Mouse (Mus musculus): Measurements from ENCODE around the gene Zdhhc14.

Gene Zdhhc14

GRCm38 (mm10) chr17:5675951-5676350 is 183.6 kb downstream of the Zdhhc14 start:
- DNase-seq = no peak

GRCm38 (mm10) chr17:5679315-5679714 is 187.0 kb downstream of the Zdhhc14 start:
- DNase-seq = no peak

- no peak for DNase-seq
Observed at GRCm38 (mm10) chr17:5685324-5685723, 193.0 kb downstream of the Zdhhc14 start.

GRCm38 (mm10) chr17:5687810-5688209 is 195.5 kb downstream of the Zdhhc14 start:
- DNase-seq = no peak

GRCm38 (mm10) chr17:5688222-5688621 is 195.9 kb downstream of the Zdhhc14 start:
- no peak for DNase-seq

- no peak for DNase-seq
Observed at GRCm38 (mm10) chr17:5688669-5689068, 196.3 kb downstream of the Zdhhc14 start.

DNA sequence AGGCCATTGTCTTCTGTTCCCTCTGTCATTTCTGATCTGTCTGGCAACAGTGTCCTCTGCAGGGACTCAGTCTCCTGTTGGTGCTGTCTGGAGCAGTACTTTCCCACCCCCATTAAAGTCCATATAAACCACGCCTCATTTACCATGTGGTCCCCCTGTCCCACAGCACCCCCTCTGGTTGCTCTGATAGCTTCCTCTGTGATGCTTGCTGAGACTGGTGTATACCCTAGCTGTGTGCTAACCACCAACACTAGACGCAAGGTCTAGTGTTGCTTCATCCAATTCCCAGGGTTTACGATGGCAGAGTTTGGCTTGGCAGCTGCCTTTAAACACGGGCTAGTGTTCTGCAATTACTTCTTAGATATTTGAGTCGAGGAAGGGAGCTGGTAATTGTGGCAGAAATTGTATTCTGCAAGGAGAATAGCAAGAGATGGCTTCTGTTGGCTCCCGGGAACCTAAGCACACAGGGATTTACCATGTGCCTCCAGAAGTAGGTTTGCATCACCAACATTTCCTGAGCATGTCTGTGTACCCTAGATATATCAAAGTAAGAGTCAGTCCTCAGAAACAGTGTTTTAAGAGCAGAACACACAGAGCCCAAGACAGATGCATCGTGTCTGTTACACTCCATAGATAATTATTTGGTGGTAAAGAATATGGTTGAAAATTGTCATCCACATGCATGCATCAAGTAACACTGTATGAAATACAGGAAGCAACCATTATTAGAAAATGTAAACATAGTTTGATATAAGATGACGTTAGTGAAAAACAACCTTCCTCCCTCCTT is 198.6 kb downstream of the Zdhhc14 start:
- peak in 1 of 2 experiments; percentile 22 for DNase-seq

DNA sequence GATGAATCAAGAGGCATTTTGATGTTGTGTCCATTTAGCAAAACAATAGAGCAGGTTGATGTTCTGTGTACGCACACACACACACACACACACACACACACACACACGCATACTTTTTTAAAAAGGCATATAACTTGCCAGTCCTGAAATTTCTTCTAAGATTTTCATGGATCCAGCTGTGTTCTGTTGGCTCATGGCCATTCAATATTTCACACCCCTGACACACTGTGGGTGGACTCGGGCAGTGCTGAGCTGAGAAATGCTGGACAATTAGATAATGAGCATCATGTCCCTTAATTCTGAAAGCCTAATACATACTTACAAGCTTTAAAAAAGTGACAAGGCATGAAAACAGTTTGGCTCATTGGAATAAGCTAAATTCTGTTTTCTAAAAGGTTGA is 200.3 kb downstream of the Zdhhc14 start:
- DNase-seq = no peak

GRCm38 (mm10) chr17:5693256-5693655 is 200.9 kb downstream of the Zdhhc14 start:
- DNase-seq = no peak

GRCm38 (mm10) chr17:5698447-5699096 is 206.2 kb downstream of the Zdhhc14 start:
- DNase-seq = no peak

- no peak for DNase-seq
Observed at GRCm38 (mm10) chr17:5710320-5711104, 218.2 kb downstream of the Zdhhc14 start.

- DNase-seq = no peak
Observed at GRCm38 (mm10) chr17:5711861-5712260, 219.5 kb downstream of the Zdhhc14 start.

DNA sequence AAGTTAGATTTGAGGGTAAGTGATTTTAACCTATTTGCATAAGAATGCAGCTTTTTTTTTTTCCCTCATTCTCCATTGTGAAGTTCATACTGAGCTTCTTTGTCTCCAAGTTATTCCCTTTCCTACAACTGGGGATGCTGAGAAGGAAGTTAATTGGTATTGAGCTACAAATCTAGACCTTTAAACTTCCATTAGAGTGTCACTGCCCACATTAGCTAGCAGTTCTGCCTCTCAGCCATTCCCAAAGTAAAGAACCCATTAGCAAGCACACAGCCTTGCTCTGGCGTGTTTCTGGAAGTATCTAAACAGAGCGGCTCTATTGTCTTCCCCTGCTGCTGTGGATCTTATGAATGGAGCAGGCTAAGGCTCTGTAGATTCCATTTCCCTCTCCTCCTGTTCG is 220.8 kb downstream of the Zdhhc14 start:
- DNase-seq = no peak

- DNase-seq = no peak
Observed at GRCm38 (mm10) chr17:5716912-5717311, 224.6 kb downstream of the Zdhhc14 start.

DNA sequence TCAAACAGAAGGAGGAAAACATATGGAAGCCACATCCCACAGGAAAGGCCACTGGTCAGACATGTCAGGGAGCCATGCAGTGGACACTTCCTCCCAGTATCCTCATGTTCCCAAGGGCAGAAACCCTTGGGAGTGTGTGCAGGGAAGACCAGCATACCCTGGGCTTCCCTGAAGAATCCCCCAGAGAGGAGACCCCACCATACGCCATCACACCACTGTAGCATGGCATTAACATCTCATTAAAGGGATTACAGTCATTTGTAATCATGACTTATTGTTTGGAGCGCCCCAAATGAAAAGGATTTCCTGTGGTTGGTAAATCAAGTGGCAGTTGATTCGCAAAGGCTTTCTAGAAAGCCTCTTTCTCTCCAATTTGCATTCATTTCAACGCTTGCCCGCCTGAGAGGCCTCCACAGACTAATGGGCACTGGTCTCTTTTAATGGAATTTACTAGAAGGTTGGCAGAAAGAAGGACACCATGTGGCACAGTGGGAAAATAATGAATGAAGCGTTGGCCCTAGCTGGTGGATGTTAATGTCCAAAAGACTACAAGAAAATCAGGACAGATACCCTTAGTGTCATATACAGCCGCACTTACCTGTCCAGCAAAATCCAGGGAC is 226.5 kb downstream of the Zdhhc14 start:
- no peak for DNase-seq

- DNase-seq = no peak
Observed at GRCm38 (mm10) chr17:5722802-5723201, 230.4 kb downstream of the Zdhhc14 start.

GRCm38 (mm10) chr17:5723601-5724189 is 231.3 kb downstream of the Zdhhc14 start:
- DNase-seq = no peak

DNA sequence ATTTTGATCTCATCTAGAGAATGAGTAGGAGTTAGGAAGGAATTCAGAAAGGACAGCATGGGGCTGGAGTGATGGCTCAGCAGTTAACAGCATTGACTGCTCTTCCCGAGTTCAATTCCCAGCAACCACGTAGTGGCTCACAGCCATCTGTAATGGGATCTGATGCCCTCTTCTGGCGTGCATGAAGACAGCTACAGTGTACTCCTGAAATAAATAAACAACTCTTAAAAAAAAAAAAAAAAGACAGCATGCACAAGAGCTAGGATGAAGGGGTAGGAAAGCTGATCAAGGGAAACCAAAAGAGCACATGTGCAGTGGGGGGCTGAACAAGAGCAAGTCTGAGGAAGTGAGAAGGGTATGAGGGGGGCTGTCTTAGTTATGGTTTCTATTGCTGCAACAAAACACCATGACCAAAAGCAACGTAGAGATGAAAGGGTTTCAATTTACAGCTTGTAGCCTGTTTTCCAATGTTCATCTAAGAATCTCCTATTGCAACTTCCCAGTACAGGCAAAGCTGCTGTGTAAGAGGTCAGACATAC is 237.3 kb downstream of the Zdhhc14 start:
- DNase-seq = peak in 1 of 2 experiments; percentile 19

DNA sequence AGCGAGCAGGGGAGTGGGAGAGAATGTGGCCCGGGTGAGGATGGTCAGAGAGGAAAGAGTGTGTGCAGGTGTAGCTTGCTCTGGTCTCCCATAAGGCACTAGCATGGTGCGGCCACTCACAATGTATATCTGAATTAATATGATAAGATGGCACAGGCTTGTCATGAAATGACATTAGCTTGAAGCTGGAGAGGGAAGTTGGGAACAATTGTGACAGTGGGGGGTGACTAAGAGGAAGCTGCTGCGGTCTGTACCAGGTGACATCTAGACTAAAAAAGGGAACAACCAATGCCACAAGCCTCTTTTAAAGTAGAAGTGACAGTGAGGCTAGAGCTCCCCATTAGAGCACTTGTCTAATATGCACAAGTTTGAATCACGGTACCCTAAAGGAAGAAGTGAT is 238.2 kb downstream of the Zdhhc14 start:
- no peak for DNase-seq

- peak; percentile 60 to 65 for DNase-seq
Observed at GRCm38 (mm10) chr17:5733400-5733799, 241.0 kb downstream of the Zdhhc14 start.

- DNase-seq = no peak
Observed at GRCm38 (mm10) chr17:5741061-5741460, 248.7 kb downstream of the Zdhhc14 start.

DNA sequence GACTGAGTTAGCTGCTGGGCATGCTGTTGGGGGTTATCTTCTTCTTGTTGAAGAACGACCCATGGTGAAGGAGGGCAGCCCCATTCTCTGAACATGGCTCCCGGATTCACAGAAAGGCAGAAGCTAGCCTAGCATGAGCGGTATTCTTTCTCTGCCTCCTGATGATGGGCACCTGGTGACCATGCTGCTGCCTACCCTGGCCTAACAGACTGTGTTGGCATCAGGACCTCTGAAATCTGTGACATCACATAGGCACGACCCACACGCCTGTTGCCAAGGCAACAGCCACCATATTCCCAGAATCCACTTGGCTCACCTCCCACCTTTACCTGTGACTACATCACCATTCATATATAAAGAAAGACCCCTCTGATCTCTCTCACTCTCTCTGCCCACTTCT is 251.7 kb downstream of the Zdhhc14 start:
- DNase-seq = no peak
